Mouse (Mus musculus): ENCODE measurements around the gene Ccdc17.

- TF ChIP-seq POLR2A (IDR thresholded peaks at IDR 0.05; ENCODE audit: borderline replicate concordance, low read depth, low read length) (no peak), CTCF (IDR thresholded peaks at IDR 0.05; ENCODE audit: low read depth, low read length) (no peak)
Observed at GRCm38 (mm10) chr4:116556561-116557305, 39.7 kb upstream of the Ccdc17 start.
